Mouse (Mus musculus): ENCODE measurements around the gene Ebf3.

Gene Ebf3

GRCm38 (mm10) chr7:137312166-137312932, 1.9 kb downstream of the Ebf3 start:
- DNase-seq (ENCODE audit: low read depth), result peak; percentile 22

GRCm38 (mm10) chr7:137311341-137312110, 2.7 kb downstream of the Ebf3 start:
- DNase-seq (ENCODE audit: low read depth), result peak; percentile 41

GRCm38 (mm10) chr7:137310876-137311275, 3.4 kb downstream of the Ebf3 start:
- peak; percentile 29 for DNase-seq (ENCODE audit: low read depth)

DNA sequence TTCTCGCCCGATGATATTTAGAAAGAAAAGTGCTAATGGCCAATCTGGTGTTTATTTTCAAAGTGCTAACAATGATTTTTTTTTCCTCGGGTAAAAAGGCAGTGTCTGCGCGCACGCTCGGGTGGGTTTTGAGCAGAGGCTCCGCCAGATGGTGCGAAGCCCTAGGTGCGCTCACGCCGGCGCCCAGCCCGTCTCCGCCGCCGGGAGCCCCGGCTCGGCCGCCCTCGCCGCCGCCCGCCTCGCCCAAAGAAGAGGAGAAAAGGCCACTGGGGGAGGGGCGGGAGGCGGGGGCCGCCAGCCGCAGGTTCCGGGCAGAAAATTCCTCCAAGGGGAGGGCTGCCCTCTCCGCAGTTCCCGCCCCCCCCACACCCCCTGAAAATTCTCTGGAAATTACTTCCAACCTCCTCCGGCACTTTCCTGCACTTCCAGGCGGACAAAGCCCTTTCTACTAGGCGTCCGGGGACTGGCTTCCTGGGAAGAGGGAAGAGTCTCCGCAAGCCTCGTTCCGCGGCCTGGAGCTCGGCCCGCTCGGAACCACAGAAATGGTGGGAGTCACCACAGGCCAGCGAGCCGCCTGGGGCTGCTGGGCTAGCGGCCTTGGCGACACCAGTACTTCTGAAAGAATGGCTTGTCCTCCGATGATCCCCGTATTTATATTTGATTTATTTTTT, 4.0 kb downstream of the Ebf3 start:
- DNase-seq (ENCODE audit: low read depth), result peak; percentile 83

- DNase-seq (ENCODE audit: low read depth), result peak; percentile 73
These were observed 4.9 kb downstream of the Ebf3 start for GRCm38 (mm10) chr7:137309071-137310066.

- peak; percentile 43 for DNase-seq (ENCODE audit: low read depth)
These were observed 5.9 kb downstream of the Ebf3 start for GRCm38 (mm10) chr7:137308061-137309060.

DNA sequence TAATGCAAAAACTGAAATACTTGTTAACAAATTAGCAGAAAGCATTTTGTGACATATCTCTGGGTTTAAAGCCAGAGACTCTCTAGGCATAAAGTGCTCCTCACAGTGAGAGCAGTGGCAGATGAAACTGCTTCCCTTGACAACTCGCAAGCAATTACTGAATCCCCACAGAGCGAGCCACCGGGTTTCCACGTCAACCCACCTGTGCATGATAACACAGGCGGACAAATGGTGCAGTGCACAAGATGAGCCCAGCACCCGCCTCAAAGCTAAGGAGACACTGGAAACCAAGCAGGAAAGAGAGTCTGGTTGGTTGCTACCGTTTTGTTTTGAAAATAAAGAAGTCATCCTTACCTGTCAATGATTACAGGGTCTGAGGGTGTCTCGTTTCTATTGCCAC, 7.1 kb downstream of the Ebf3 start:
- no peak for DNase-seq (ENCODE audit: low read depth)

DNA sequence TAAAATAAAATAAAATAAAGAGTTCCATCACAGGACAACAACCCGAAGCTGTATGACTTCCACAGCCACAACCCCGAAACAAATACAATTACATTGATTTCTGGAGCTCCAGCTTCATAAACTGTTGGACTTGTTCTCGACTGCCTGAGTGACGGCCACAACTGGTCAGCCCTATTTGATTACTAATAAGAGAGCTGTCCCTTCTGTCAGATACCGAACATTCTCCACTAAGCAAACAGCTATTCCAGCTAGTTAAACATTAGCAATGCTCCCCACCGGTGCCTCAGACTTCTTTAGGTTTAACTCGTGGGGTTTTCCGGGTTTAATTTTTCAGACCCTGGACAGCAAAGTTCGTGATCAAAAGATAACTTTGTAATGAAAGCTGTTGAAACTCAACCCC, 8.1 kb downstream of the Ebf3 start:
- DNase-seq (ENCODE audit: low read depth), result no peak

GRCm38 (mm10) chr7:137303776-137304171, 10.5 kb downstream of the Ebf3 start:
- DNase-seq (ENCODE audit: low read depth), result peak; percentile 77

DNA sequence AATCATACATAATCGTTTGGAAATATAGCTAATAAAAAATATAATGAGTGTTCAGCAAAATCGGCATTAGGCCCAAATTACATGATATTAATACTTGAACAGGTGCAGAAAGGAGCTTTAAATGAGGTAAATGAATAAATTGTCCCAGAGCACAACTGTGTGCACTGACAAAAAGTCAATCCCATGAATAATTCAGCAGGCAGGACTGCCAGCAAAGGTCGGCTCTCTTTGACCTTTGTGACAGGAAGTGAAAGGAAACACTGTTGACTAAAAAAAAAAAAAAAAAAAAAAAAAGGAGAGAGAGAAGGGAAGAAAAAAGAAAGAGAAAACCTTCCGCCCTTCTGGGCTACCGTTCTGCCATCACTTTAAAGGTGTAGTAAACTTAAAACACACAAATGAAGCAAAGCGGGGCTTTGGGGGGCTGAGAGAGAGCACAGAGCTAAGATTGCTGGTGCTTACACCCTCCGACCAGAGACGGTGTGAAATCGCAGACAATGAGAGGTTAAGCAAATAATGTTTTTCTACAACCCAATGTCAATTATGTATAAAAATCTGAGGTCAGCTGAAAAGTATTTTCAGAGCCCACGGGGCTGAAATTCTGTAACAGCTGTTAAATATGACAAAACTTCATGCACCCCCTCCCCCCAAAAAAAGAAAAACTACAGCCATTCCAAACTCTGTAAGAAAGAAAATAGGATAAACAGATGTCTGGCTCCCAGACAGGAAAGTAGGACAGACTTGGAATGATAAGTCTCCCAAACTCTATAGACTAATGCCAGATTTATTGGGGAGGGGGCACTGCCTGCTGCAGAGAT, 11.1 kb downstream of the Ebf3 start:
- peak; percentile 62 for DNase-seq (ENCODE audit: low read depth)

- no peak for DNase-seq (ENCODE audit: low read depth)
These were observed 12.1 kb downstream of the Ebf3 start for GRCm38 (mm10) chr7:137302161-137302560.

DNA sequence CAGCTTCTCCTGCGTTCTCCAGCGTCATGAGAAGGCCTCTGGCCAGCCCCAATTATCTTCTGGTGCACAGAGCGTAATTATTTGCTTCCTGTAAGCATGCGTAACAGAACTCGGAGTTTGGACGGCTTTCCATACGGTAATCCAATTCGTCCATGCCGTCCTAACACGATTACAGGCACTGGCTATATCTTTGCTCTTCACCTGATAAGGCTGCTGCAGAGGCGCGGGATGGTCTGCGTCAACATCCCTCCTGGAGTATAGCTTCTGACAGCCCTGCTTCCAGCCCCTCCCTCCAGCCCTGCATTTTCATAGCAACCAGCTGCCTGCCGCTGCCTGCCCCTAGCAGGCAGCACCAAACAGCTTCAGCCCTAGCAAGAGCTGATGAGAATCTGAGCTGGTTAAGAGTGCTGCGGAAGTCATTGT, 12.9 kb downstream of the Ebf3 start:
- DNase-seq (ENCODE audit: low read depth), result no peak

DNA sequence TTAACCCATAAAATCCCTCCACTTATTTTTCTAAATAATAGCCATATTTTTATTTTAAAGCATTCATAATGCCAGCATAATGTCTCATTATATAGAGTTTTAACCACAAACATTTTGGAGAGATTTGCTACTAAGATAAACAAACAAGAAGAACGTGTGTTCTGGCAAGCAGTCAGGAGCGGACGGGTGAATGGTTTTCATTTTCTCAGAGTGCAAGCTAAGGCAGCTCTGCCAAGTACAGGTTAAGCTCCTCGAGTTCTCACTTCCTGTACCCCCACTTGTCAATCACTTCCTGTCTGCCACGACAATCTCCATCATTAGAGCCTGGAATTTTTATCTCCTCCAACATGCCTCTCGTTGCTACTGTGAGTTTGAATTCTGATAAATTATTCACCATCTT, 13.4 kb downstream of the Ebf3 start:
- peak; percentile 83 for DNase-seq (ENCODE audit: low read depth)

DNA sequence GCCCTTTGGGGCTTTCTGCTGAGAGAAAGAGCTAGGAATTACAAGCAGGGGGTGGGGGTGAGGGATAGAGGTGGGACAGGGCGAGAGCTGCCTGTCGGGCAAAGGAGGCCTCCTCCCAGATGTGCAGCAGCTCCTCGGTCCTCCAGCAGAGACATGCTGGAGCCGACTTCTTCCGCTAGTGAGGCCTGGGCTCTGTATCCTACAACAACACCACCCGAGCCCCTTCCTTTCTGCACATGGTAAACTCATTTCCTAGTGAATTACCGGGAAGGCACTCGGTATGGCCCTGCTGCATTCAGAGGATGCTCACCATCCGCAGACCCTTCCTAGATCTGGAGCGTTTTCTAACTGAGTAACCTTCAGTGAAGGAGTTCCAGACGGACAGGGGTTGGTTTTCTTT, 14.1 kb downstream of the Ebf3 start:
- DNase-seq (ENCODE audit: low read depth), result peak; percentile 31

- no peak for DNase-seq (ENCODE audit: low read depth)
These were observed 16.5 kb downstream of the Ebf3 start for GRCm38 (mm10) chr7:137297594-137298381.

DNA sequence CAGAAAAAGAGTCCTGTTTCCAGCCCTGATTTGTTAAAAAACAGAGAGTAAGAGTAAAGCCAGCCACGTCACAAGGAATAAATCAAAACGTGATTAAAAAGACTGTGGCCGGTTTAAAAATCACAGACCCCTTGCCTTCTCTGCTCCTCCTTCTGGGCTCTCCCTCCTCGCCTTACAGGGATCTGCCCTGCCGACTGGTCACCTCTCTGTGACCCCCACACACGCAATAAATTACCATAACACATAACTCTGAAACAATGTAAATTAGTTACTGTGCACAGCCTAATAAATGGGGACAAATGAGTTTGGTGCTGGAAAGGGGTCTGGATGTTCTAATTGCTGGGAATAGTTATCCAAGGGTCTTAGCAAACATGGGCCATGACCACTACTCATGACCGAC, 17.1 kb downstream of the Ebf3 start:
- DNase-seq (ENCODE audit: low read depth), result no peak

- no peak for DNase-seq (ENCODE audit: low read depth)
These were observed 18.6 kb downstream of the Ebf3 start for GRCm38 (mm10) chr7:137295612-137296011.

DNA sequence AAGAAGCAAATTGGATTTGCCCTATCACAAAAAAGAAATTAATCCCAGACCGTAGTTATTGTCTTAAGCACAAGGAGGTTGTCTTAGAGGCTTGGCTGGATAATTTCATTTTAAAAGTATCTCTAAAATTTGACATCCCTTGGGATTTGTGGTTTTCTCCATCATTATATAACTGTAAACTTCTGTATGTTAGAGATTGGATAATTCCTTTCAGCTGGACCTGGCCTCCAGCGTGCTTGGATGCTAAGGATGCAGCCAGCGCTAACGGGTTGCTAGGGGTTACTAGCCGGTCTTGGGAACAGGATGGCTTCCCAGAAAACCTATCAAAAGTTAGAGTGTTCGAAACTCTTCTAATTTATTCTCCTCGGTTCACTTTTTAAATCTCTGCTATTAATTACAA, 19.8 kb downstream of the Ebf3 start:
- peak; percentile 75 for DNase-seq (ENCODE audit: low read depth)

Measured in NIH3T3 (cell line).